Mouse (Mus musculus) left cerebral cortex, adult 18-20 months (tissue): ENCODE measurements at regions not wholly inside any gene's neighbourhood (a gene's known extent, or its start where the extent isn't known, plus 50 kb on each side); places are given as distances from the start of the nearest gene placed in this dataset.

ENCODE experiments used
- DNase-seq, 2 experiments: peaks; one replicate each; pipeline ENCODE4 v3.0.0; 2021 to 2022; ENCODE audit warnings: low spot score in 2 of 2, mixed read lengths in 1 of 2

DNA sequence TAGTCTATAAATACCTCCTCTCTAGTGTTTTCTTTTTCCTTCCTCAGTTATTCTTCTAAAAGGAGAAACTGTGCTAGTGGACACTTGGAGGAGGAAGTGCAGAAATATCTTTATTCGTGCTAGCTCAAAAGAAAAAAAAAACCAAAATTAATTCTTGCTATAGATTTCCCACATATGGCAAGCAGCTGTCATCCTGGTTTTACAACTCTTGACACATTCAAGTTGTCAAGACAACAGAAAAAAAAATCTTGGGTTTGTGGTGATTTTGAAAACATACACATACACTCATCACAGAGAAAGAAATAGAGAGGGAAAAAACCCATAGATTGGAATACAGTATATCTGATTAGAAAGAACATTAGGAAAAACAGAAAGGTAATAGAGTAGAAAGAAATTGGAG is 352.8 kb upstream of the Slco3a1 start:
- DNase-seq: no peak

DNA sequence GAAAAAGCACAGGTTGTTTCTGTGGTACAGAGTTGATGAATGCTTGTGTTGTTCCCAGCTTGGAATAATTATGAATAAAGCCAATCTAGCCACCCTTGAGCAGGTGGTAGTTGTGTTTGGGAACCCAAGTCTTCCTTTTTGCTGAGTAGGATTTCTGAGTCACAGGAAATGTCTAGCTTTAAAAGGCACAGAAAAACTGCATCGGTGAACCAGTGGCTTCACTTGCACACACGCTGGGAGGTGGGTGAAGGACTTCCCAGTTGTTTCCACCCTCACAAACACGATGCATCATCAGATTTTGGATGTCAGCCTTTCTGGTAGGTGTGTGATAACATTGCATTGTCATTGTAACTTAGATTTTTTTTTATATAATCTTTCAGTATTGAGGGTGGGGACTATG is 322.9 kb upstream of the Slco3a1 start:
- DNase-seq: peak; percentile 11 to 20

DNA sequence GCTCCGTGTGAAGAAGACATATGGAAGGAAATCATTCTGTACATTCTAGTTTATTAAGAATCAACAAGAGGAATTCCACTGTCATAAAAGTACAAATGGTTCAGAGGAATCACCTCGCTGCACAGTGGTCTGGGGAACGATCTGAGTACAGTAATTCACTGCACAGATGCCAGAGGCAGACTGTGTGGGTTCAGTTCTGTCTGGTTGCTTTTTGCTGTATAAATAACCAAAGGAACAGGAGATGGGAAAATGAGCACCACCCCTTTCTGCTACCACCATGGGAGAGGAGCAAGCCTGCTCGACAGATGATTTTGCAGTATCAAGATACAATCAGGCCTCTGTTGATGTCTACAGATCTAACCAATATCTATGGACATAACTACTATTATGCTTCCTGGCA is 322.1 kb upstream of the Slco3a1 start:
- peak in 1 of 2 experiments; percentile 28 for DNase-seq

- DNase-seq: no peak
Measured at GRCm38 (mm10) chr7:74870250-74870649, 315.7 kb upstream of the Slco3a1 start.

GRCm38 (mm10) chr7:74862727-74863126 is 308.1 kb upstream of the Slco3a1 start:
- DNase-seq: no peak

DNA sequence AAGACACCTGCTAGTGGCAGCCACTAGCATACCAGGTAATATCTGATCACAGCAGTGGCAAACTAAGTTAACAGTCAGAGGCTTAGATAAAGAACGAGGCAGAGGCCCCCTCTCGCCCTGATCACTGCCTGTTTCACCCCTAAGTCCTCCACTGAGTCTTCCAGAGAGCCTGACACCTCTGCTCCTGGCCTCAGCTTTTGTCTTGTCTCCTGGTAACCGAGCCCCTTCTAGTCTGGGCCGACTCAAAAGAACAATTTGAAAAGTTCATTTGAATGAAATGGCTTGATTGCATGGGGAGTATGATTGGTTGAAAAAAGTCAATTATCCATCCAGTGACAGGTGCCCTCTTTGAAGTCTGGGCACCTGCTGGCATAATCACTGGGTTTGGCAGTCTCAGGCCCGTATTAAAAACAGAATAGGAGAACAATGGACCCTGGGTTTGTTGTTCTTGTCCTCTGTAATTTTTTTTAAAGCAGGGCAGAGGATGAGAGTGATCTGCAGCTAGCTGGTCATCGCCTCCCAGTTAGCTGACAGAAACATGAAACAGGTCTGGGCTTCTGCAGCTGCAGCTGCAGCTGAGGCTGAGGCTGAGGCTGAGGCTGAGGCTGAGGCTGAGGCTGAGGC is 289.8 kb upstream of the Slco3a1 start:
- DNase-seq: no peak

GRCm38 (mm10) chr7:74823286-74823685 is 268.7 kb upstream of the Slco3a1 start:
- DNase-seq: no peak

DNA sequence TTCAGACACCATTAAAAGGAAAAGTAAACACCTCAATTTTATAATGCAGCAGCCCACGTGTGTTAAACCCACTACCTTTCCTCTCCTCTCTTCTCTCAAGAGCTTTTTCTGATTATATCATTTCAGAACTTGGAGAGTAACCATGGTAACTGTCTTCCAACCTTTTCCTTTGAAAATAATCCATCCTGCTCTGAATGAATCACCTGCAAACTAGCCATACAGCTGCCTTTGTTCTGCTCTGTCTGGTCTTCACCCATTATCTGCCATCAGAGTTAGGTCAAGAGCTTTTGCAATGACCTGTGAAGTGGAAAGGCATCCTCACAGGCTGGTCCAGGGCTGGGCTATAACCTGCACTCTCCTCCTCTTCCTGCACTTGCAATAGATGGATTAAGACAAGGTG is 238.7 kb upstream of the Slco3a1 start:
- no peak for DNase-seq

DNA sequence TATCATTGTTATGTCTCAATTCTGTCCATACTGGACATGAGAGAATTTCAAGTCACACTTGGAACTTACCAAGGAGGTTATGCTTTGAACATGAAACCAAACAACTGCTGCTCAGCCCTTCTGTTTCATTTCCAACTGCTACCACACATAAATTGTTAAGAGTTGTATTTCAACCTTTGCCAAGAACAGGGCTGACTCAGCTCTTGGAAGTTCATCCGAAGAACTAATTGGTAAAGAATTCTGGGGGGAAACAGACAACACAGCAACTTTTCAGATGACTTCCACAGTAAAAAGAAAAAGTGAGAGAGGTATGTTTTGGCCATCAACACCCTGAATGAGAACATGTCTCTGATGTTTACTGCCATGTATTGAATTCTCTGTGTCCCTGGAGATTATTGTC is 234.1 kb upstream of the Slco3a1 start:
- no peak for DNase-seq

- no peak for DNase-seq
Measured at GRCm38 (mm10) chr7:74771435-74772406, 217.1 kb upstream of the Slco3a1 start.

- DNase-seq: peak in 1 of 2 experiments; percentile 2
Measured at GRCm38 (mm10) chr7:74766550-74766949, 212.0 kb upstream of the Slco3a1 start.

DNA sequence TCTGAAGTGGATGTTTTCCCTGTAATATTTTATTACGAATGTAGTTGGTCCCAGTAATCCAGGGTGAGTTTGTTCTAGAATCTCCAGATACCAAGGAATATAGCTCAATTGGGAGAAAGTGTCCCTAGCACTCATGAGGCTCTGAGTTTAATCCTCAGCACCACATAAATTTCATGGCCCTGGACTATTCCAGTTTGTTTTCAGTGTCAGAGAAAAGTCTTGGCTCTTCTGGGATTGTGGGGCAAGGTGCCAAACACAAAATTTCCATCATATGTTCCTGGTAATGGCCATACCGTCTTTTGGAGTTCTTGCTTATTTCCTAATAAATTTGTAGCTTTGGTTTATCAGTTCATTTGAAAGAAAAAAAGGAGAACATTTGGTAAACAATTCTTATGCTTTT is 202.9 kb upstream of the Slco3a1 start:
- DNase-seq: no peak

DNA sequence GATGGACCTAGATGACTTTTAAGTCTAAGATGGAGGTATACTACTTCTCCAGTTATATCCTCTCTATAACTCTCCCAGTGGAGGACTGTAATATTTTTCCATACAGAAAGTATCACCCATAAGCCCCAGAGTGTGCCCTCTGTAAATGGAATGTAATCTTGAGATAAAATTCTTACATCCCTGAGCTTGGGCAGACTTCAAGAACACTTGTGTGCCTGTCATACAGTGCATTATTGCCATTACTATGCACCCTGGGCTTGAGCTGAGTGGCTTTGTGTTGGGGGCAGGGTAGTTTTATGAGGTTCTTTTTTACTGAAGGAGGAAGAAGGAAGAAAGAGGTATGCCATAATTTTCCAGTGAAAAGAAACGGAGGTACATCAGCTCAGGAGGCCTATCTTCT is 193.1 kb upstream of the Slco3a1 start:
- DNase-seq: no peak

DNA sequence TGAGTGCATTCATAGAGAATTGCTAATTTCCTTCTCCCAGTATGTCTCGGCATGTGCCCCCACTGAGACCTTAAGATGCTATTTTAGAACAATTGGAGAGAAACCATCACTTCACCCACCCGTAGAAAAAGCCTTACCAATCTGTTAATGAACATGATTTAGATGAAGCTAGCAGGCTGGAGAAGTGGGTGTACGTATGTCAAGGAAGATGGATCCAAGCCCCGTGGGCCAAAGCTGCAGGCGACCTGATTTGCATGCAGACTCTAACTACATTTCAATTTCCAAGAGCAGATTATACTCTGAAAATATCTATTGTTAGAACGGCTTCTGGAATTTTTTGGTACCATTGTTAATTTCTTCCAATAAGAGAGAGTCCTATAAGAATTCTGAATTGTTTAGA is 180.4 kb upstream of the Slco3a1 start:
- no peak for DNase-seq

- no peak for DNase-seq
Measured at GRCm38 (mm10) chr7:74726324-74726991, 171.9 kb upstream of the Slco3a1 start.

GRCm38 (mm10) chr7:74719321-74719720 is 164.7 kb upstream of the Slco3a1 start:
- DNase-seq: peak; percentile 53 to 78

DNA sequence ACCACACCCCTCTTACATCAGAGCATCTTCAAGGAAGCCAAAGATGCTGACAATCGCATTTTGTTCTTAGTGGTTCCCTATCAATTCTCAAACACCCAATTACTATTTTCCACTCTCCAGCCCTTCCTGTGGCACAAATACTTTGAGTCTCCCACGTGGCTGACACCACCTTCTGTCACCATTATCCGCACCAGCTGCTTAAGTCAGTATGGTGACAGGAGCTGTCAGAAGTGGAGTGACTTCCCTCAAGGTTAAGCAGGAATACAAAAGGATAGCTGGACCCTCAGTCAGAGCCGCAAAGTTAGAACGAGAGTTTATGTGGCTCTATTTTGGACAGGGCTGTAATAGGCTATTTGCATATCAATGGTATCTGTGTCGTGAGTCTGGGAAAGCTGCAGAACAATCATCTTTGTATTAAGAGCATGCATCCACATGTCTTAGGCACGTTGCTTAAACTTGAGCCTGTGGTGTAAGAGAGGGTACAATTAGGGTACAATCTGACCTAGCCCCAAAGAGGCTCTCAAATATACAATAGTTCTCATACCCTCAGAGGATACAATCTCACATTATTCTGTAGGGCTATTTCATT is 155.5 kb upstream of the Slco3a1 start:
- no peak for DNase-seq

DNA sequence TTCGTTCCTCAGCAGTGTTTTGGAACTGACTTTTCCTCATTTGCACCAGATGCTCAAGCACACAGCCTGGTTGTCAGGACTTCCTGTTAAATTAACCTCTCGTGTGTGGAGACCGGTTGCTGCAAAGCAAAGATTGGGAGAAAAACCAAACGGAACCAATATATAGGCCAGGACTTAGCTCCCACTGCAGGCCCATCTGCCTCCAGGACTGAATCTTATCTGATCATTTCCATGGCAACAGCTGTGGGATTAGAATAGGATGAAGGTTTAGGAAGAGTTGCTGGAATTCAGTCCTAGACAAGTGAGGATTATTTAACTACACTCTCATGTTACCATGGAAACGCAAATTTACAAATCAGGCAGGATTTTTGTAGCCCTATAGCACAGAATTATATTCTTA is 154.4 kb upstream of the Slco3a1 start:
- DNase-seq: peak; percentile 4 to 18

DNA sequence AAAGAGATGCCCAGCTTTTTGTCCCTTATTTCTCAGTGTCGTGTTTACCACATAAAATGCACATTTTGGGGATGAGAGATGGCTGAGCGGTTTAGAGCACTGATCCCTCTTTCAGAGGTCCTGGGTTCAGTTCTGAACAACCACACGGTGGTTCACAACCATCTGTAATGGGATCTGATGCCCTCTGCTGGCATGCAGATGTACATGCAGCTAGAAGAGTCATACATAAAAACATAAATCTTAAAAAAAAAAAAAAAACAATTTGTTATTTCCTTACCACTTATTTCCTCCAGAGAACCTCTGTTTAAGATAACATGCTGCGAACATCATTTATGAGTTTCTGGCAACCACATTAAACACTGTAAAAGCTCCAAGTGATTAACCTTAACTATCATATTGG is 149.0 kb upstream of the Slco3a1 start:
- DNase-seq: no peak

- no peak for DNase-seq
Measured at GRCm38 (mm10) chr7:74697794-74698354, 143.3 kb upstream of the Slco3a1 start.

- no peak for DNase-seq
Measured at GRCm38 (mm10) chr7:74696286-74696685, 141.7 kb upstream of the Slco3a1 start.
